Mouse (Mus musculus) left cerebral cortex, postnatal 25 days (tissue): ENCODE data around the gene Zfp423. TPM values are rescaled to one million over a fixed set of nuclear protein-coding genes. Genes with fewer than 3 reads are reported as not detected.

Source experiments
- DNase-seq, 2 experiments: peaks; one replicate each; pipeline ENCODE4 v3.0.0; 2022; ENCODE audit warnings: low spot score in 2 of 2, mixed read lengths in 1 of 2
- intact Hi-C: fragments of 180-260 bp; cut with DNase I; formaldehyde crosslinking; loops from one replicate; pipeline ENCODE4 v1.15.1; 2025
- total RNA-seq, 2 experiments: library from RNA; stranded (reverse); gene quantifications; 2 replicates each; pipeline ENCODE4 v1.2.3; 2021

The Zfp423 gene
- total RNA-seq, 2 experiments from 2014 or later = 25.3 TPM

DNA sequence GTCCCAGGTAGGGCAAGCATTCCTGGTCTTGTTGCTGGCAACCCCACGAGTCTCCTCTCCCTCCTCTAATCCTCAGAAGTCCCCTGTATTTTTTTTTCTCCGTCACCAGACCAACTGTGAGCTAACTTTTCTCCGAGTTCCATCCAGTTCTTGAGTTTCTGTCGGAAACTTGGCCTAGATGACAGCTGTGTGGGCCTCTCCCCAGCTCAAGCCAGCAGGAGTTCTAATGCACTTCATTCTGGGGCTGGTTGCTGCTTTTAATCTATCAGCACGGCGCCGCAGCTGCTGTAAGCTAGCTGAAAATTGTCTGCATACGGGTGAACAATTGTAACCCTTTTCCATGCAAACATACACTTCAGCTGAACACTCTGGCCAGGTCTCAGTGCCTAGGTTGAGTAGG, 236.4 kb downstream of the Zfp423 start:
- intact Hi-C loops = no loop called here
- DNase-seq = no peak

GRCm38 (mm10) chr8:87719137-87719815, 240.1 kb downstream of the Zfp423 start:
- intact Hi-C loops = loop anchor here (5.0 to 10.0 kb wide), 2 partner anchors 124 to 303 kb away; no protein-coding TSS in a partner anchor
- DNase-seq = no peak

DNA sequence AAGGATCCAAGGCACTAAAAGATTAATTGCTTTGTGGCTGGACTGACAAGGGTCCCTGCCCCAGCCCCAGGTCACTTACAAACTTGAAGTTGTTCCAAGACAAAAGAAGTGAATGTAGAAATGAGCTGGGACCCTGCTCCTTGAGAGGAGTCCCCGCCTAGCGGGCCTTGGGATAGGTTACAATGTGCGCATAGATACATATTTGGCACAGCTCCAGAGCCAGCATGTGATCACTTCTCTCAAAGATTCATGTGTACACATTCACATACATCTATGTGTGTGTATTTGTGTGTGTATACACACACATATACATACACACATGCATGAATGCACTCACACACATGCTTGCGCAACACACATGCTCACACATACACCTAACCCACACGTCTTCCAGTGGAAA, 241.9 kb downstream of the Zfp423 start:
- intact Hi-C loops = loop anchor here (5.0 to 10.0 kb wide), 2 partner anchors 123 to 305 kb away; no protein-coding TSS in a partner anchor

GRCm38 (mm10) chr8:87716726-87717248, 242.6 kb downstream of the Zfp423 start:
- DNase-seq = no peak

More for the DNA sequence above, 241.9 kb downstream of the Zfp423 start:
- DNase-seq = no peak

DNA sequence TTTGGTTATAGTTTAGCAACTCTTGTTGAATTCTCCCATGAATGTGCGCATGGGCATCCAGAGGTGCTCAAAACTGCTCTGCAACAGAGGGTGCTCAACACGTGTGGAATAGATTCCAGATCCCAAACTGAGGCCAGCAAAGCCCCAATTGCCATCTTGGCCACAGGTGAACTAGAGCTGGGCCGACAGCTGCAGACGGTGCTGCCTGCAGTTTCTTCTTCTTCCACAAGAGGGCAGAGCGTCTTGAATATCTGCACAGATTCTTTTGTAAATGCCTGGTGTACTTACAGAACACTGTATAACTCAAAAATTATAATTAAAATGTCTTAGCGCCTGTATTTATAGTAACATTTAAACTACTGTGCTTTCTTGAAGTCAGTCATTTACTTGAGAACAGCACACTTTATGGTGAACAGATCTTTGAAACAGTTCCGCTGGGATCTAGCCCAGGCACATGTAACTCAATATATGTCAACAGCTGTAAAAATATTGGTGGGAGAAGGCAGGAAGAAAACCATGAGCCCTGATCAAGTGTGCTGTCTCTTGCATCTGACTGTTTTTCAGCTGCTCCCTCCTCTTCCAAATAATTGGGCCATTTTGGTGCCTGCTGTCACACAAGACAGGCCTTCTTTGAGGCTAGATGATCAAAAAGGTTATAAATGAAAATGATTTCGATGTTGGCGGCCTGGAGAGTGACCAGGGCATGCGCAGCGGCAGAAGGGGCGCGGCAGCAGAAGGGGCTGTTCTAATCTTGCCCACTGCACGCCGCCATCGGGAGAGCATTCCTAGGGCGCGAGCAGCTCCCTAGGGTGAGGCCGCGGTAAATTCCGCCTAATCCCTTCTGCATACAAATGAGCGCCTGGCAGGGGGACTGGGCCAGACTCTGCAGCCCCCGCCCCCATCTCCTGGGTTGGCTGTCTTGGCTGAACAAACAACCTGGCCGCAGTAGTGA, 243.4 kb downstream of the Zfp423 start:
- intact Hi-C loops = loop anchor here (2.0 to 10.0 kb wide), 3 partner anchors 121 to 306 kb away; no protein-coding TSS in a partner anchor
- peak; percentile 79 to 83 for DNase-seq

More at GRCm38 (mm10) chr8:87716726-87717248, 242.6 kb downstream of the Zfp423 start:
- intact Hi-C loops = loop anchor here (5.0 to 10.0 kb wide), 2 partner anchors 122 to 306 kb away; no protein-coding TSS in a partner anchor

- intact Hi-C loops = loop anchor here (2.0 to 10.0 kb wide), 2 partner anchors 119 to 247 kb away; no protein-coding TSS in a partner anchor
- no peak for DNase-seq
Measured at GRCm38 (mm10) chr8:87713946-87714345, 245.4 kb downstream of the Zfp423 start.

- intact Hi-C loops = loop anchor here (10.0 kb wide), 1 partner anchor 117 kb away; no protein-coding TSS in a partner anchor
Measured at GRCm38 (mm10) chr8:87711955-87712354, 247.4 kb downstream of the Zfp423 start.

DNA sequence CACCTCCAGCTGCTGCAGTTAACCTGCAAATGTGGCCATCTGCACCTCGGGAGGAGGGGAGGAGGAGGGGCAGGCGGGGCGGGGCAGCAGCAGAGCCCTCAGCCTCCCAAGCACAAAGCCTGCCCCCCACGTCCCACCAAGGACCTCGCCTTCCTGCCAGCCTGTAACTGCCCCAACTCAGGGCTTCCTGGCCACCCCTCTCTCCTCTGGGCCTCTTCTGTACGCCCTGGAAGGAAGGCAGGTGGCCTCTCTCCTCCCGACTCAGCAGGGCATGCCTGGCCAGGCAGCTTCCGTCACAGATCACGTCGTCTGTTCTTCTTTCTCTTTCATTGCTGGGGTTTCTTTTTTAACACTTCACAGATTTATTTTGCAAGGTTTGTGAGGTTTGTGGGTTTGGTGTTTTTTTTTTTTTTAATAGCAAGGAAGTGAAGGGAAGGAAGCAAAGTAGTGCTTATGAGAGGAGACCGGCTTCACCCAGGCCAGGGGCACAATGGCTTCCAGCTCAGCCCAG, 251.2 kb downstream of the Zfp423 start:
- intact Hi-C loops = no loop called here
- DNase-seq = no peak

More at GRCm38 (mm10) chr8:87711955-87712354, 247.4 kb downstream of the Zfp423 start:
- no peak for DNase-seq

GRCm38 (mm10) chr8:87707176-87707575, 252.2 kb downstream of the Zfp423 start:
- intact Hi-C loops = no loop called here
- no peak for DNase-seq

- intact Hi-C loops = no loop called here
- DNase-seq = no peak
Measured at GRCm38 (mm10) chr8:87704756-87705155, 254.6 kb downstream of the Zfp423 start.

DNA sequence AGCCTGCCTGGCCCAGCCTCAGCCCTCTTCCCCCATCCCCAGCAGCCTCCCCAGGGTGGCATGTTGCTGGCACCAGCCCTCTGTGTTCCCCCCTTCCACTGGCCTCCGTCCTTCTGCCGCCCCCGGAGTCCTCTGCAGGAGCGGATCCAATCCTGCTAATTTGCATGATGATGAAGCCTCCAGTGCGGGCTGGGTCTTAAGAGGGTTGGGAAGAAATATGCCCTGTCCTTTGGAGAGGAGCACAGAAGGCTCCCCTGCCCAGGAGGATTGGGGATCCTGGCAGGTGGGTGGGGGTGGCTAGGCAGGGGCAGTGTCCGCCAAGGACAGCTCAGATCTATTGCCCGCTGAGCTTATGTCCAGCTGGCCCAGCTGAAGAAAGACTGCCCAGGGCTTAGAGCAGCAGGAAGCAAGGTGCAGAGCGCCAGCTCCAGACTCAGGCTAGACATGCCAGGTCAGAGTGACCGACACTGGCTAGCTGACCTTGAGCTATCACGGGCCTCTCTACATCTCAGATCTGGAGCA, 256.5 kb downstream of the Zfp423 start:
- intact Hi-C loops = no loop called here

GRCm38 (mm10) chr8:87702051-87702521, 257.3 kb downstream of the Zfp423 start:
- intact Hi-C loops = no loop called here
- no peak for DNase-seq

More for the DNA sequence above, 256.5 kb downstream of the Zfp423 start:
- peak in 1 of 2 experiments; percentile 44 for DNase-seq

DNA sequence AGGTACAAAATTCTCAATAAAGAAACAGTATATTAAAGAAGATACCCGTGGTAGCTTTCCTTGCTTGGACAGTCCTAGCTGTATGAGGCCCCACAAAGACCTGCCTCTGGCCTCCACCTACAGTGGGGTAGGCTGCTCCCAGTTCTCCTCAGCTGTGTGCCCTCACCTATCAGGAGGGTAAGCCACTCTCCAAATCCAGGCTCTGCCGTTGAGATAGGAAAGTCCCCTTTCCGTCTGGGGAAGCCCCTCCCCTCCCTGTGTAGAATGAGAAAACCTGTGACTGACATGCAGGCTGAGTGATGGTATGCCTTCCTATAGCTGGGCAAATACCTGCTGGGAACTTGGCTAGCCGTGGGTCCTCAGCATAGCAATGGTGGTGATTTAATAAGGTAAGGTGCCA, 257.8 kb downstream of the Zfp423 start:
- intact Hi-C loops = no loop called here
- no peak for DNase-seq

DNA sequence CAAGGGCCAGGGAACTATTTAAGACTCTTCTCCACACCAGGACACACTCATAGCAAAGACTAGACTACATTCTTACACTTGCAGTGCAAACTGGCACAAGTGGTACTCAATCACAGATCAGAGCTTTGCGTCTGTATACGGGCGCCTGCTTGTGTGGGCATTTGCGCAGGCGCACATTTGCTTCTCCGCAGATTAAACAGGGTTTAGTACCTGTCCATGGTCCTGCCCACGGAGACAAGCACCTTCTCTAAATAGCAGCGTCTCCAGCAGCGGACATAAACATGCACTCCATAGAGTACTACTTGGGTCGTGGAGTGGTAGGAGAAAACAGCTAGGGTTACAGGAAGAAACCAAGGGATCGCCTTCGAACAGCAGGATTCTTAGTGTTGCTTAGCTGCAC, 259.1 kb downstream of the Zfp423 start:
- no peak for DNase-seq
- intact Hi-C loops = no loop called here

DNA sequence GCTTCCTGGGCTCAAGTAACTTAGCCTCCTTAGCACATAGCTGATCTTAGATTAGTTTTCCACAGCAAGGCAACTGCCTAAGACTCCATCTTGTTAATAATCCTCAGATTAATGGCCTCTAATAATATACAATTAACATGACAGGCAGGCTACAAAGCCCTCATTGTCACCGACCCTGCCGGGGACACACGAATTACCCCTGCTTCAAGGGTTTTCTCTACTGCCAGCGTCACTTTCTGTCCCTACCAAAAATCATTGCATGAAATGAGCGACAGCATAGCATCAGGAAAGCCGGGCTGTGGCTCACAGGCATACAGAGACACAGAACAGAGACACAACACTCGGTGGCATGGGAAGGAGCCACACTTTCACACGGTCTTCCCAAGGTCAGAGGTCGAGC, 262.3 kb downstream of the Zfp423 start:
- intact Hi-C loops = no loop called here
- DNase-seq = no peak

DNA sequence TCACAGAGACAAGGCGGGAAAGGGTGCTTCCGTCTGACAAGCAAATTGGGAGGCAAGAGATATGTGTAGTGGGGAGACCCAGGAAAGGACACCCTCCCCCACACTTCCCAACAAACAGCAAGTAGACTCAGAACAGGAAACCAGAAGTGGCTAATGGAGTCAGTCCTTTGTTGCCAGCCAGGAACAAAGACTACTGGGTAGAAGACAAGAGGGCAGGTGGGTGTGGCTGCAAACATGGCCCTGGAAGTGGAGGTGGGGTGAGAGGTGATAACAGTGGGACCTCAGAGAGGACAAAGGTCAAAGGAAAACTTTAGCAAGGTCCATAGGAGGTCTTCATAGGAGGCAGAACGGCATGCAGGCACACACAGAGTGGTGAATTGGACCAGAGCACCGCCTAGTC, 265.7 kb downstream of the Zfp423 start:
- intact Hi-C loops = no loop called here

GRCm38 (mm10) chr8:87690100-87691095, 269.0 kb downstream of the Zfp423 start:
- peak in 1 of 2 experiments; percentile 43 for DNase-seq
- intact Hi-C loops = no loop called here

More for the DNA sequence above, 265.7 kb downstream of the Zfp423 start:
- no peak for DNase-seq

DNA sequence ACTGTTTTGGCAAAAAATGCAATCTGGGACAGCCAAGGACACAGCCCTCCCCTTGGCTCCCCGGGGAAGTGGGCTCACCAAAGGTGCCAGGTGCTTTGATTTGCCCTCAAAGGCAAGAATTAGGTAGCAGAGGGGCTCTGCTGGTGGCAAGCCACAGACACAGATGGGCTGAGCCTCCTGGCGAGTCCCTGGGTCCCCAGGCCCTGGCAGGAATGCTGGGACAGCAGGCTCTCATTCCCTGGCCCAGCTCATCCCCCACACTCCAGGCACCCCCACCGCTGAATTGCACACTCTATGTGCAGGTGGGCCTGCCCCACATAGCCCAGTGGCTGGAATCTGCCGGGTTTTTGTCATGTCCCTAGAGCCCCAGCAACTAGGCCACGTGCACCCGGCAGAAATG, 270.2 kb downstream of the Zfp423 start:
- no peak for DNase-seq
- intact Hi-C loops = no loop called here
